Mouse (Mus musculus) megakaryocyte progenitor cell, adult 5-6 weeks (primary cell): Measurements from ENCODE around the gene Nbea. TPM values are rescaled to one million over a fixed set of nuclear protein-coding genes. Genes with fewer than 3 reads are reported as not detected.
"Not testable (repeated sequence)": the region's sequence is repeated elsewhere in the genome, so short reads cannot be mapped to it uniquely, and the experiment has no call there.

Source experiments
- ATAC-seq: replicated peaks from 2 replicates; pipeline ENCODE4 v1.8.0; 2016; ENCODE audit warnings: mild to moderate bottlenecking, moderate TSS enrichment, inconsistent platforms; ENCODE audit not compliant: poor library complexity
- total RNA-seq, 2 experiments: library from RNA; stranded (forward) in 1 of 2; stranded (reverse) in 1 of 2; fragments of 157-497, 149-512 nt in 1 of 2; fragments of 200-1000 nt in 1 of 2; gene quantifications; 2 replicates each; pipeline versions ENCODE4 v1.2.3 to v1.2.4; 2015 to 2017

Nbea gene
- total RNA-seq, 2 experiments from 2014 or later: under 0.01 TPM; not detected in 1

DNA sequence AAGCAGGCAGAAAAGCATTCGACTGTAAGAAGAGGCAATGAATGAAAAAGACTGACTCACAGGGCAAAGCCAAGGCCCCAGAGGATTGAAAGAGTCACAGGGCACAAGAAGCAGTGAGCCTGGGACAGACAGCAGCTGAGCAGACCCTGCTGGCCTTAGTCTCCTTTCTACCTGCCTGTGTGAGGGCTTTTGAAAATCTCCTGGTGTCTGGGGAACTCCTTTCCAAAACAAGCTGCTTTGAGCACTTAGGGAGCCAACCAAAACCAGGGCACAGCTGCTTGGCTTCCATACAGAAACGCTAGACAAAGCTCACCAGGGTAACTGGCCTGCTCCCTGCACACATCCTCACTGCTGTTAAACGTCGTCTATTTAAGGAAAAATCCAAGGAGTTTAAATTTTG lies 498.6 kb downstream of the Nbea start:
- no peak for ATAC-seq

DNA sequence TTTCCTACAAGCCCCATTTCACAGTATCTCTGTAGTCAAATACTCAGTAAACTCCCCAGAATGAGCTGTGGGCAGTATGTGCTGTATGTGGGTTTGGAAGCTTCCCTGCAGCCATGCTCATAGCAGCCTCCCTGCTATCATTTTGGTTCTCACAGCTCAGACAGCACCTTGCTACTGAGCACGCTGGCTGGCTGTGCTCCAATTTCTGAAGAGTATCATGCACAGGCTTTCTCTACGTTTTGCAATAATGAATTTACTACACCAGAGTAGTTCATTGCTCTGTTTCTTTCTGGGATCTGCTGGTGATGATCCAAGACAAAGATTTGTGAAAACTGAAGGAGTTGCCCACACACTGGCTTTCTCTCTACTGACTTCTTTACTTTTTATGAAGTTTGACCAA lies 505.8 kb downstream of the Nbea start:
- ATAC-seq: no peak

DNA sequence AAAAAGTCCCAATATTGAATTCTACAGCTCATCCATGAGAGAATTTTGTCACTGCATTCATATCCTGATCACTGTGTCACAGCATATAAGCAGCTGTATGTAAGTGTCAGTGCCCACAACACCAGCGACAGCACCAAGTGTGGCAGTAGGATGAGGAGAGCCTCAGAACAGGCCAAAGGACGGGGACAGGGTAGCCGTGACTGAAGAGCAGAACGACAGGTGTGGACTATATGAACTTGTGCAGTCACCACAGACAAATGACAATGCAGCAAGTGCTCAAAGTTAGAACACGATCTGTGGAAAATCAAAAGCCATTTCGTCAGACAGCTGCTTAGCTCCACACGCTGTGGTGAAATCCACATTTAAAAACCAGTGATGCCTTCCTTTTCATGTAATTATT lies 509.3 kb downstream of the Nbea start:
- no peak for ATAC-seq

DNA sequence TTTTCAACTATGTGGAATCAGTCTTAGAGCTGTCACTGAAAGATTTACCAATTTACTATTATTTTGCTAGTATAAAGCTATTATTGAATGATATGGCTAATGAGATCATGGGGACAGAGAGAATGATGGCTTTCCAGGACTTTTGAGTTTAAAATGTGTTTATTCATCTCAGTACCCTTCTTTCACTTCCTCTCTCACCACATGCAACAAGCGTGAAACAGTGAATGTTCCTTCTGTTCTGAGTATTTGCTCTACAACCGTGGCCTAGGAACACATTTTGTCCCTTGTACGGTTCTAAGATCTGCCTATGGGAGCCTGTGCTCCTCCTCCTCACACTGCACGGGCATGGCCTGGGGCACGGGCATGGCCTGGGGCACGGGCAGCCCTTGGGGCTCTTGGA lies 516.5 kb downstream of the Nbea start:
- peak; percentile 58 for ATAC-seq

DNA sequence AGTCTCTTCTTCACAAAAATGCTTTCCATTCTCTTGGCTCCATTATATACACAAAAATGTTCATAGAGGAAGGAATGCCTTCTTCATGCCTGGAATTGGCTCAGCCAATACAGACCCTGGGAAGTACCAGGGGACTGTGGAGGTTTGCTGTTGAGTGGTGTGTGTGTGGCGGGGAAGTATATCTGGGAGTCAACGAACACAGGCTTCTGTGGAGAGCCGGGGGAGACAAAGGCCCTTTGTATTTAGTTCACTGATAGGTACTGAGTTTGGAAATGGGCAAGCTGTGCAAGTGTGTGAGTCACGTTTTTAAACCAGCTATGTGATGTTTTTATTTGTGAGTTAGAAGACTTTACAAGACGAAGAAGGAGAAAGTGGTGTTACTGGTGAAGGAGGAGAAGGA lies 517.6 kb downstream of the Nbea start:
- ATAC-seq: no peak

DNA sequence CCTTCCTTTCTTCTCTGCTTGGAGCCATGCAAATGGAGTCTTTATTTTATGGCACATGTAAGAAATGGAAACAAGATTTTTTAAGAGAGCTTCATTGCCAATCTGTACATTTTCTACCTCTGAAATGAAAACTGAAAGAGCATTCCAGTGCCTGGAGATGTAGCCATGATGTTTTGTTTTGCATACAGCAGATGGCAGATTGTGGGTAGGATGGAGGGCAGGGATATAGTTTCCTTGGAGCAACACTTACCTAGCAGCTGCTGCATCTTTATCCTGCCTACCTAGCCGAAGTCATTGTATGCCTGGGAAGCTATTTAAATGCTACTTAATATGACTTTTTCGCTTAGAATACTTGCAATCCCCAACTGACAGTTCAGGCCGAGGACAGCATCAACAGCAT lies 518.8 kb downstream of the Nbea start:
- no peak for ATAC-seq

DNA sequence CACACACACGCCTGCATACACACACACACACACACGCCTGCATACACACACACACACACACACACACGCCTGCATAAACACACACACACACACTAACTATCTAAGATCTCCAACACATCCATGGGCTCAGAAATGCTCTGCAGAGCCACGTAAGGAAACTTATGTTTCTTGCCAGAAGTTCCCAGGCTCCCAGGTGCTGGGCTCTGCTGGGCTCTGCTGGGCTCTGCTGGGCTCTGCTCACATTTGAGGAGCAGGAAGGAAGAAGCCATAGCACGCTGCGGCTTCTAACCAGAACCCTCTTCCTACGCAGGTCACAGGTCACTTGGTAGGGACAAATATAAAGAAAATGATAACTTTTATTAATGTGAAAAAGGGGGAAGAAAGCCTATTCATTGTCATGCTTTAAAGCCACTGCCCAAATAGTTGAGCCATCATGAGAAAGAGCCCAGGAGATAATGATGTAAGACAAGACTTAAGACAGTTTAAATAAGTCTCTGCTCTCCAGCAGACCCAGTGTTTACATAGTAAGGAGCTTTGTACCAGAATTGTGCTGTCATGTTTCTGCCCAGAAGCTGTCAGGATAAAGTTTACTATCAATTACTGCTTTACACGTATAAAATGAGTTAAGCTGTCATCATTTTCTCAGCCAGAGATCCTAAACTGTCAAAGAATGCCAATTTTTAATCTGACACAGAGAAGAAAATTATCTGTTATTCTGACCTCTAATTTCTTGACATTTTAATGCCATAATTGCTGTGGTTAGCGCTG lies 521.6 kb downstream of the Nbea start:
- peak; percentile 71 for ATAC-seq

DNA sequence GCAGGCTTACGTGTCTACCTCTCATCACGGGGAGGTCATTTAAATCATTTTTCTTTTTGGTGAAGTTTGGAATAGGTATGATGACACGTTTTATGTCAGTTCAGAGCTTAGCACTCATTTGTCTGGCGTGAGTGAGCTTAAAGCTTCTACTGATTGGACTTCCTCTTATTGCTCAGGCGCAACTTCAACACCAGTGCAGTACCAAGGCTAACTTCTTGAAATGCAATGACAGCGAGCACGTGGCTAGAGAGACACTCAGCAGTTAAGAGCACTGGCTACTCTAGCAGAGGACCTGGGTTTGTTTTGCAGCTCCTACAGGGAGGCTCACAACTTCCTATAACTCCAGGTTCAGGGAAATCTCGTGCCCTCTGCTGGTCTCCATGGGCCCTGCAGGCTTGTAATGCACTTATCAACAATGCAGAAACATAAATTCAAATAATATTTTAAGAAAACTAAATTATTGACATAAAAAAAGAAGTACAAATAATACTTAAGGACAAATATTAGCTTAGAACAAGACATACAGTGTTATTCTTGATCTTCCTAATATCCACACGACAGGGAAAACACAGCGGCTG lies 523.2 kb downstream of the Nbea start:
- ATAC-seq: peak; percentile 71

DNA sequence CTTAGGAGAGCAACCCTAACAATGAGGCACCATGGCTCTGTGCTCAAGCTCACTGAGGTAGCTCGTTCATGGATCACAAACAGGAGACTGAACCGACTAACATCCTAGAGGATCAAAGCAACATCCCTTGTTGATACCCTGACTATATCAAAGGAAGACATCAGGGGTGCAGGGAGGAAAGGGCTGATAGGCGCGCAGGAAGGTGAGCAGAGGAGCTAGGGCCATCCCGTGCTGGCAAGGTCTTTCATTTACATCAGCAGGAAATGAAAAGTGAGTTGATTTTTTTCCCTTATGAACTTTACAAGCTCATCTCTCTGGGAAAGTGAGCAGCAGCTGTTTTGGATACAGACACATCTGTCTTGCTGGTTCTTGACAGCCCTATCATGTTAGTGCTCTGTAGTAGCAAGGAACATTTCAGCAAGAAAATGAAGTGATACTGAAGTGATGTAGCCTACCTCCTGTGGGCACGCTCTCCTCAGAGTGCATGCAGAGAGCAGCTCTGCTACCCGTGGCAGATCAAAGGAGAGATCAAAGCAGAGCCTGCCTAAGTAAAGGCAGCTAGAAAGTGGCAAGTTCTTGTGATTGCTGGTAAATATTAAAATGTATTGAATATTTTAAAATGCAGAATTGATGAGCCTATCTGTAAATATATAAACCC lies 523.8 kb downstream of the Nbea start:
- no peak for ATAC-seq

DNA sequence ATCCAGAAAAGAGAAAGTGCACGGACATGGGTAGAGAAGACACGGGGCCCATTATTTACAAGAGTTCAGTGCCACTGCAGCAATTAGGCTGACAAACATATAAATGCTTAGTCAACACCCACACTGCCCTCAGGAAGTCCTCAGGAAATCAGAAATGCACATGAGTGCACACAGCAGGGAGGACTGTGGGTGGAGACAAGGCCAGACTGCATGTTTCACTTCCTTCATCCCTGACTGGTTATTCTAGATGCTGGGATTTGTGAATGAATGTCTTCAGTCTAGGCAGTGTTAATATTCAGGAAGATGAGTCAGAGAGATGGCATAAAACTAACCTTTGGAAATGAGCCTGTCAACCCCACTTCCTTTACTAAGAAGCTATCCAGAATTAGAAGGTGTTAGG lies 531.2 kb downstream of the Nbea start:
- peak; percentile 97 for ATAC-seq

DNA sequence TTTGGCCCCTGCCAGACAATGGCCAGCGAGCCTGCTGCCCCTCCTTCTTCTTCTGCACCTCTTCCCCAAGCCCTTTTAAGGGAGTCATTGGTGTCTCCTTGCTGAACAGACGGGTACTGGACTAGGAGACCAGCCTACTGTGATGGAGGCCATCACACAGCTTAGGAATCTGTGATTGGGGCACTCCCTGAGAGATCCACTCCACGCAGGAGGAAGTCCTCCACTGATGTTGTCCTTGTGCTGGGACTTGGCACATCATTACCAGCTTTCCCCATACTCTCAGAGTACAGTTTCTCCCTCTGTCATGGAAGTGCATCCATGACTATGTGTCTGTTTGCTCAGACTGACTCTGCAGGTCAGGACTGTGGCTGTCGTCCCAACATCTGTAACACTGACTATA lies 531.6 kb downstream of the Nbea start:
- ATAC-seq: peak; percentile 29

DNA sequence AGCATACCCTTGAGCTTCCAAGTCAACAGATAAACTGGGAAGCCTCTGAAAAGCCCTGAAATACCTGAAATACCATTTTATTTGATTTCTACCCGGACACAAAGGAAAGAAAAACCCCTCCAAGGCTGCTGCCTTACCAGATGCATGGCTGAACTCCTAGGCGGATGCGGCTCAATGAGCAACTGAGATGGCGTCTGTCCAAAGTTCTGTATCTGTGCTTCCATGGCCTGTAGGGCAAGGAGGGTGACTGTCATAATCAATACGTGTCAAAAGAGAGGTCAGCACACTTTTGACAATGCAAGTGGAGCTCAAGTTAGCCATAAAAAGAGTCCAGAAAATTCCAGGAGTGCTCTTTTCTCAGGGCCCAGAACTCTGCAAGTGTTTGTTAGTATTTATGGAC lies 534.0 kb downstream of the Nbea start:
- no peak for ATAC-seq

DNA sequence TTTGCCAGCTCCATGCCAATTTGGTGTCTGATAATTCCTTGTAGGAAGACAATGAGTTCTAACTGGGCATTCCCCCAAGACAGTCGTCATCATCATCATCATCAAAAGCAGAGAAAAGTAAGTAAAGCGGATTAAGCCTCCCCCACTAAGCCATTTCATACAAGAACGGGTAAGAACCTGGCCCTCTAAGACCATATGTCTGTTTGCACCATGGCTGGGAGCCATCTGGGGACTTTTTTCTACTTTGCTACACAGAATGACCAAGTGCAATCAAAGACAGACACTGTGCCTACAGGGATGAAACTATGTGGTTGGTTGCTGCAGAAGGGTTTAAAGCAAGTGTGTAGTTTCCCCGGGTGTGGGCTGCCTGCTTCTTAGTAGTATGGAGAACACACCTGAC lies 535.2 kb downstream of the Nbea start:
- no peak for ATAC-seq

DNA sequence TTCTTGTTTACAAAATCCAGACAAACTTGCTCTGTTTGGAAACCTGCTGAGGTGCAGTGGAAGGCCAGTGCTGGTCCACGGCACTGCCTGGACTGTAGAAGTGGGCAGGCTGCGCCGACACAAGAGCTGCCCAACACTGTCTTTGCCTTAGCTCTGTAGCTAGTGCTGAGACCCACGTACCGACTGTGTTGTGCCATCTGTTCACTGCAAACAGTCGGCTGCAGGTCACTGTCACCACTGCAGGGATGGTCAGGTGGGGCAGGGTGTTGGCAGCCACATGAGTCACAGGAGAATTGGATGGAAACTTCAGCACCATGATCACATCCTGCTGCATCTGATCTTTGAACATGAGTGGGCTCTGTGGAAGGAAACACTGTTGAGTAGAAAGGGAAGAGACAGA lies 536.3 kb downstream of the Nbea start:
- ATAC-seq: no peak

DNA sequence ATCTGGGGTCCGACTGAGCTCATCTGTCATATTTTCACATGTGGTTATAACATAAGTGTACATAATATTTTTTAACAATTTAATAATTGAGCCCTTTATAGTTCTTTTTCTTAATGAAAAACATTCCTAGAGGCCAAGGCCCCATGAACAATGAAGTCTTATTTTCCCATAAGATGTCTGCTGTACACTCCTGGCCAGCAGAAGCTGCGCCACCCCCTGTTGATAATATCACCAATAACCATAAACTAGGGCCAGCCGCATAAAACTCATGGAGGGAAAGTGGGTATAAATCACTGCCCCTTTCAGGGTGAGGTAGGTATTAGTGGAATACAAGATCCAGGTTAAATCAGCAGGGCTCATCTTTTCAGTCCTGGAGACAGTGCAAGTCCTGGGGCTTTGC lies 537.1 kb downstream of the Nbea start:
- no peak for ATAC-seq

DNA sequence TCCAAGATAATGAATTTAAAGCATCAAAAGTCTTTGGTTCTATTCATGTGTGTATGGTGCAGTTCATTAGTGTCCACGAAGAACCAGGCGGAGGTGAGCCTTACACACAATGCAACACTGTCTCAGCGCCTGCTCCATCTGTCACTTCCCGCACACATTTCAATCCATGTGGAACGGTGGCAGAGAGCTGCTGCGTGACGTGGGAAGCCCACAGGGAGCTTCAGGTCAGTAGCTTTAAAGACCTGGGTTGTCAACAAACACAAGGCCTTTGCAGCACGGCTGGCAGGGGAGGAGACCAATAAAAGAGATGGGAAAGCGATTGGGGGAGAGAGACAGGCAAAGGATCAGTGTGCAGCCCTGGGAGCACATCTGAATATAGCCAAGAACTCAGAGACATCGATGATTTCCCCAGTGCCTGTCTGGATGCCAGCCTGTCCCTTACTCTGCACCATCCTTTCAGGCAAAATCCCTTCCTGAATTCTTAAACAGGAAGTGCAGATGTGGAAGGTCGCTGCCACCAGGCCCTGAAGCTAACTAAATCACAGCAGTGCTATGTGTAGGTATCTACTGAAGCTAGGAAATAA lies 539.4 kb downstream of the Nbea start:
- no peak for ATAC-seq

DNA sequence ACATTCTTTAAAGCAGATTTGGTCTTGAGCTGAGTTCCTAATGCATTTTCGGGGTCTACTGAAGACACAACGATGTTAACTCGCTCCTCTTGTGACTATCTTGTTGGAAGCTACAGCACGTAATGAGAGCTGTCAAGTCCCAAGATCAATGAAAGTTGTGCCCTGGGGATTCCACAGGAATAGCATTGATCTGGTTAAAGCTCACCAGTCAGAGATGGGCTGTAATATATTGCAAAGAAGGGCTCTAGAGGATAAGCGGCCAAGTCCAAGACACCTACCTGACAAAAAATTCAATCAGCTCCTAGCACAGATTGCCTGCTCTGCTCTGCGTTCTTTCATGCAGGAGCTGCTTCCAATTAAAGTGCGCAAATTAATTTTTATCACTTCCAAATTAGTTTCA lies 545.8 kb downstream of the Nbea start:
- no peak for ATAC-seq

DNA sequence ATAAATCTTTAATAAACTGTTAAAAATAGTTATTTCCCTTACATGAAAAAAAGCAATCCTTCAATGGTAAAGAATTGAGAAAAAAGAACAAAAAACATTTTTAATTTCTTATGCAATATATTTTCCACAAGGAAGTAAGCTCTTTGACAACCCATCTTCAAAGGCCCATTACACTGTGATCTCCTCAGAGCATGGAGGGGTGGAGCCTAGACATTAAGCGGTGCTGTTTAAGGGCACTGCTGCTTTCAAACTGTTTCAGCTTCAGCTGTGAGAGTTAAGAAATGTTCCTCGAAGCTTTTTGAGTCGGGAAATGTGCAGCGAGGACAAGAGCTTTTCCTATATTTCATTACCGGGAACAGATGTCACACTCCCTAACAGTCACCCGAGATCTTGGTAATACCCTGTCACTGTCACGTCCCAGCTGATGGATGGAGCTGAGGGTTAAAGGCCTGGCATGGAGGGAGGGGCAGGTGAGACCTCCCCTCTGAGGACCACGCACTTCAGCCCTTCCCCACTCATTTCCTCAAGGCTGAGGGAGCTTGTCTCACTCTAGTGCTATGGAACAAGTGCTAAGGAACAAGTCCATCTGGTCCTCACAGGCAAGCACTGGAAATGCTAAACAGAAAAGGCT lies 547.8 kb downstream of the Nbea start:
- ATAC-seq: no peak

DNA sequence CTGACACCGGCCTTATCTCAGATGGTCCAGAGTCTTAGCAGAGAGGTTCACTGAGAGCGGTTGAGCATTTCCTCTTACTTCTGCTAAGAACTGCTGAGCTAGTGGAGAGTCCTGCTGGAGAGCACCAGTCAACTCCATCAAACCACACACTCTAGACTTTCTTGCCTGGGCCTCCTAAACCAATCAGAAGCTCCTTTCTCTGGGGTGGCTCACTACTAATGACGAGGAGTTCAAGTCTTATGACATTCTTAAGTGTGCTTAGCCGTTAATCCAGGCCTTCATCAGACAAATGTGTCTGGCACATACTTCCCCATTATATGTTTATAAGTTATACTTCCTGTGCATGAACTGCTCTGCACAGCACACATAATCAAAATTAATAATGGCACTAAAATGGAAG lies 556.4 kb downstream of the Nbea start:
- peak; percentile 74 for ATAC-seq

DNA sequence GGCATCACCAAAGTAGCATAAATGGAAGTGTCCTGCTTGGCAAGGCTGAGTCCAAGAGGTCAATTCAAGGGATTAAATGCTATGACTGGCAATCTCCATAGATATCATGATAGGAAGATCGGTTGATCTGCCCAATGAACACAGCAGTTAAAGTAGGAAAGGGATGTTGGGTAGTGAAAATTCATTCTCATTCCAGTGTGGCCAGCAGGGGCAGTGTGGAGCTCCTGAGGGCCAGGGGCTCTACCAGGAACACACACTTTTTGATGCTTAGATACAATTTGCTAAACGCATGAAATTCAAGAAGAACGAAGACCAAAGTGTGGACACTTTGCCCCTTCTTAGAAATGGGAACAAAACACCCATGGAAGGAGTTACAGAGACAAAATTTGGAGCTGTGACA lies 561.5 kb downstream of the Nbea start:
- ATAC-seq: not testable (repeated sequence)

DNA sequence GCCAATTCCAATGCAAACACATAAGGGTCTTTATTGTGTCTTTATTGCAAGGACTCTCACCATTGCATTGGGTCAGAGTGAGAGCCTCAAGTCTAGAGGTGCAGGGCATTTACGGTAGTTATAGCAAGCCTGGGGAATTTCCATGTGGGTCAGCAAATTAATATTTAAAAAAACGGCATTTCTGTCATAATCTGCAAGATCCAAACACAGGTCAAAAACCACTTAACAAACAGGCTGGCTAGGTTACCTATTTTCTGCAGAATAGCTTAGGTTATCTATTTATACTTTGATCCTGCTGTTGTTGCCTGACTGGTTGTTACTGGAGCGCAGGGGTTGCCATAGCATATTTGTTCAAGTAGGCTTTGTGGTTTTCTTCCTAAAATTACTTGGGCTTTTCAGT lies 565.1 kb downstream of the Nbea start:
- no peak for ATAC-seq
